Mouse (Mus musculus): Measurements from ENCODE around the gene Azin2. TPM values are rescaled to one million over a fixed set of nuclear protein-coding genes. Genes with fewer than 3 reads are reported as not detected.

The Azin2 gene
- polyA plus RNA-seq, 1 experiment from 2014 or later: 17.6 TPM

DNA sequence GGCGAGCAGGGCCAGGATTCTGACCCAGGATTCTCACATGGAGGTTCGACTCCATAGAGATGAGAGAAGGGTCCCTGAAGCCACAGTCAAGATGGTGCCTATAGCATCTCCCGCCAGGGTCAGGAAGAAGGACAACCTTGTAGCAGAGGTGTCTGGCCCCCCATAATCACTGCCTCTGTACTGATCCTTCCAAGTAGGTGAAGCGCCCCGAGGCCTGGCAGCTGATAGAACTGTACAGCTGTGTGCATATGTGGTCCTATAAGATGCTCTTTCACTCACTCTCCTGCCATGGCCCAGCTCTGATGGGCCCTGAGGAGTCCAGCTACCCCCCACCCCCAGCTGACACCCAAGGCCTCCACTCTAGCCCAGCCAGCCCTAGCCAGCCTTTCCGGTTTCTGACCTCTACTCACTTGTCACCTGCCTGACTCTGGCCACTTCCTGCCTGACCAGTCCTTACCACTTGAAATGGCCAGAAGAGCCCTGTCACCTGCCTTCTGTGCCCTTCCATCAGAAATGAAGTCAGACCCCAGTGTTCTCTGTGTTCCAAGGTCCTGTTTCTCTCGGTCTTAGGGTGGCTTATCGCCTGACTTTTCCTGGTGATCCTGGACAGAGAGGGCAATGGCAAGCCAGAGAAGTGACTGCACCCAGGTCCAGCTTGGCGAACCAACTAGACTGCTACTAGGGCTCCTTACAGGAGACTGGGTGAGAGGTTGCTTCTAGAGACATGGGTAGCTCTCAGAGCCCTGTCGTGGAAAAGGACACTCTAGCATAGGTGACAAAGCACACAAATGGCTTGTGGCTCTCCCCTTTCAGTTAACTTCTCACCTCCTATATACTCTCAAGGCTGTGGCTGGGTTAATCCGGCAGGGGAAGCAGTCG is 72.3 kb downstream of the Azin2 start:
- DNase-seq (no peak), ATAC-seq (ENCODE audit: insufficient read depth) (no peak)
- Histone ChIP-seq H3K4me3 (ENCODE audit: low read depth, low read length) (no peak overlapping the region), H3K27ac (ENCODE audit: low read depth) (no peak overlapping the region), H3K4me1 (ENCODE audit: insufficient read depth) (peaks cover 5% of the 10 kb centered on the region), H3K9me3 (ENCODE audit: low read depth, low read length) (no peaks in the 10 kb centered on the region), H3K36me3 (ENCODE audit: insufficient read depth) (0 out of 2 replicates have a peak, but pooled peaks cover 4% of the 10 kb centered on the region), H3K4me2 (no peak overlapping the region), H3K27me3 (ENCODE audit: insufficient read depth, low read length) (no peaks in the 10 kb centered on the region), H3K9ac (no peak overlapping the region)
- no peak for TF ChIP-seq CTCF (IDR thresholded peaks at IDR 0.05; ENCODE audit: low read depth)
- 69% methylated on average over 12 of the region's 12 CpGs for WGBS

DNA sequence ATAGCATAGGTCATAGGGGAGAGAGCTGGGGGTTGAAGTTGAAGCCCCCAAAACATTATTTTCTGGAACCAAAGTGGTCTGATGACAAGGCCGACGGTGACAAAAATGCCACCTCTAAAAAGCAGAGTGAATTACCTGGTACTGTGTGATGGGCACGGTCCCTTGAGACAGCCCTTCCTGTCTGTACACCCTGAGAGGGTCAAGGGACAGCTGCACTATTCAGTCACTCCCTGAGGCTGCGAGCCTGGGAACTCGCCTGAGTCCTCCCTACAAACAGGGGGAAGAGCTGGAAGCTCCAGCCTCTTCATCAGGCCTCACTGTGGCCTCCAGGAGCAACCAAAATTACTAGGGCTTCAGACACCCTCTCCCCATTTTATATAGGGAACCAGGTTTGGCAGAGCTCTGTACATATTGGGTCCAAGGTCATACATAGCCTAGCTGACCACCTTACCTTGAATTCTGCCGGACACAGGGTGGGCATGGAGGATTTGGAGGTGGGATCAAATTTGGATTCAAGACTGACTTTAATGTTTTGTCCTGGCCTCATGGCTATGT is 73.7 kb downstream of the Azin2 start:
- Histone ChIP-seq H3K36me3 (ENCODE audit: insufficient read depth) (0 out of 2 replicates have a peak, but pooled peaks cover 4% of the 10 kb centered on the region), H3K4me1 (ENCODE audit: insufficient read depth) (peaks cover 5% of the 10 kb centered on the region), H3K27me3 (ENCODE audit: insufficient read depth, low read length) (no peaks in the 10 kb centered on the region), H3K4me2 (no peak overlapping the region), H3K4me3 (ENCODE audit: low read depth, low read length) (no peak overlapping the region), H3K9me3 (ENCODE audit: low read depth, low read length) (no peaks in the 10 kb centered on the region), H3K27ac (ENCODE audit: low read depth) (no peak overlapping the region), H3K9ac (no peak overlapping the region)
- no peak for TF ChIP-seq CTCF (IDR thresholded peaks at IDR 0.05; ENCODE audit: low read depth)
- whole genome bisulfite sequencing: 91% methylated on average over 6 of the region's 6 CpGs
- DNase-seq (no peak), ATAC-seq (ENCODE audit: insufficient read depth) (no peak)

DNA sequence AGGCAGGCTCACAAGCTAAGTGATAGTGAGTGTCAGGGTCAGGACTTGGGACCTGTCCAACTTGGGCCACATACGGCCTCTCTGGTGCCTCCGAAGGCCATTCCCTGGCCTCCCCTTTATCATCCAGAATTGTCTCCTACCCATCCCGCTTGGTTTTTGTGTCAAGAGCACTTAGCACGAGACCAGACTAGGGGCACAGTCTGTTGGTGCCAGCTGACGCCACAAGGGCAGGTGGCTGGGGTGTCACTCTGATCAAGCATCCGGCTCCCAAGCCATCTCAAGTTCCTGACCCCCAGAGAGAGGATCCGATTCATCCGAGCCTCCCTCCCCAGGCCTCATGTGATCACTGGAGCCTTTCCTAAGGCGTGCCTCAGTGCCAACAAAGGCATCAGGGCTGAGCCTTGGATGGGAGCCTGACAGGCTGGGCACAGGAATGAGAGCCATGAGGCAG is 74.6 kb downstream of the Azin2 start:
- TF ChIP-seq CTCF (IDR thresholded peaks at IDR 0.05; ENCODE audit: low read depth): no peak
- Histone ChIP-seq H3K4me3 (ENCODE audit: low read depth, low read length) (no peak overlapping the region), H3K27me3 (ENCODE audit: insufficient read depth, low read length) (no peaks in the 10 kb centered on the region), H3K27ac (ENCODE audit: low read depth) (no peak overlapping the region), H3K36me3 (ENCODE audit: insufficient read depth) (0 out of 2 replicates have a peak, but pooled peaks cover 4% of the 10 kb centered on the region), H3K4me2 (no peak overlapping the region), H3K9me3 (ENCODE audit: low read depth, low read length) (no peaks in the 10 kb centered on the region), H3K9ac (no peak overlapping the region), H3K4me1 (ENCODE audit: insufficient read depth) (peaks cover 5% of the 10 kb centered on the region)
- ATAC-seq (ENCODE audit: insufficient read depth): no peak
- 60% methylated on average over 9 of the region's 9 CpGs for WGBS
- DNase-seq: no peak

DNA sequence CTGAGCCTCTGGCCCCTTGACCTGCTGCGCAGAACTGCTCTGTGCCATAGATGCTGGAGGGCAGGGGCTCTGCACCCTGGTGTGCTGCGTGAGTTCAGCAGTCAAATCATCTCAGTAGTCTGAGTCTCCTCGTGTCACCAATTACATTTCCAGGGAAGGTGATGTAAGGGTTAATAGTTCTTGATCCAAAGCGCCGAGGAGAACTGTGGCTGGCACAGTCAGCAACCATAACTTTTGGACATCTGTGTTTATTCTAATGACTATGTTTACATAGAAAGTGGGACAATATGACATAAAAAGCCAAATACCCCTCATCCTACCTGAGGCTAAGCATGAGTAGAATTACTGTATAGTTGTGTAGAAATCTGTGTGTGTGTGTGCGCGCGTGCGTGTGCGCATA is 75.2 kb downstream of the Azin2 start:
- Histone ChIP-seq H3K4me3 (ENCODE audit: low read depth, low read length) (no peak overlapping the region), H3K27me3 (ENCODE audit: insufficient read depth, low read length) (no peaks in the 10 kb centered on the region), H3K27ac (ENCODE audit: low read depth) (no peak overlapping the region), H3K4me2 (no peak overlapping the region), H3K9ac (no peak overlapping the region), H3K4me1 (ENCODE audit: insufficient read depth) (peaks cover 5% of the 10 kb centered on the region), H3K9me3 (ENCODE audit: low read depth, low read length) (no peaks in the 10 kb centered on the region), H3K36me3 (ENCODE audit: insufficient read depth) (0 out of 2 replicates have a peak, but pooled peaks cover 4% of the 10 kb centered on the region)
- ATAC-seq (ENCODE audit: insufficient read depth) (no peak), DNase-seq (no peak)
- WGBS: 65% methylated on average over 10 of the region's 10 CpGs
- TF ChIP-seq CTCF (IDR thresholded peaks at IDR 0.05; ENCODE audit: low read depth): no peak

DNA sequence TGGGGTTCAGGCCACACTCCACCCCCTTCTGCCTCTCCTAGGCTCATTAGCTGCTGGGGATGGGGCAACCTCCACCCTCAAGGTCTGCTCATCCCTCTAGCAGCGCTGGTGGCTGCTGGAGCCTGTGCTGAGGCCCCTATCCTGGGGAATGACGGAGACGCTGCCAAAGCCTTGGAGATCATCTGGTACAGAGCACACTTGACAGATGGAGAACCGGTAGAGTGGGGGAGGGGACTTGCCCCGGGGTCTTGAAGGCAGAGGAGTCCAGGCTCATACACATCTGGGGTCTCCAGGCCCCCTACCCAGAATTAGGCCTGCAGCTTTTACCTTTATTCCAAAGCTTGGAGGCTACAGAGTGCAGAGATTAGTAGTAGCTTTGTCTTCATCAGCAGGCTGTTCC is 75.7 kb downstream of the Azin2 start:
- no peaks in the 10 kb centered on the region for H3K9me3 ChIP-seq (ENCODE audit: low read depth, low read length)
- no peak overlapping the region for H3K4me2 ChIP-seq
- no peaks in the 10 kb centered on the region for H3K27me3 ChIP-seq (ENCODE audit: insufficient read depth, low read length)
- 38% methylated on average over 5 of the region's 5 CpGs for WGBS
- H3K4me3 ChIP-seq (ENCODE audit: low read depth, low read length): no peak overlapping the region
- H3K4me1 ChIP-seq (ENCODE audit: insufficient read depth): peaks cover 5% of the 10 kb centered on the region
- ATAC-seq (ENCODE audit: insufficient read depth) (no peak), DNase-seq (no peak)
- H3K9ac ChIP-seq: no peak overlapping the region
- no peak overlapping the region for H3K27ac ChIP-seq (ENCODE audit: low read depth)
- H3K36me3 ChIP-seq (ENCODE audit: insufficient read depth): 0 out of 2 replicates have a peak, but pooled peaks cover 4% of the 10 kb centered on the region
- TF ChIP-seq CTCF (IDR thresholded peaks at IDR 0.05; ENCODE audit: low read depth): no peak

DNA sequence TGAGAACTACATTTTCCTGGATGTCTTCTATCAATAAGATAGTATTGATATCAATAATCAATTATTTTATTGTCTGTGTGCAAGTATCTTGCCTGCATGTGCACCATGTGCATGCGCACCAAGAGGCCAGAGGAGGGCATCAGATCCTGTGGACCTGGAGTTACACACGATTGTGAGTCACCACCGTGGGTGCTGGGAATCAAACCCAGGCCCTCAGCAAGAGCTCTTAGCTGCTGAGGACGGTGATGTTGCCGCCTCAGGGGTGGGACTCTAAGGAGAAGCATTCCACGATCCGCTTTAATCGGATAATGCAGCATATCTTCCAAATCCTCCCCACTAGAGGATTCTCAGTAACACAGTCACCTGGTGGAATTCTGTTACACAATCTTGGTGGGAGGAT is 76.7 kb downstream of the Azin2 start:
- DNase-seq: no peak
- Histone ChIP-seq H3K4me1 (ENCODE audit: insufficient read depth) (peaks cover 5% of the 10 kb centered on the region), H3K4me3 (ENCODE audit: low read depth, low read length) (no peak overlapping the region), H3K4me2 (no peak overlapping the region), H3K27ac (ENCODE audit: low read depth) (no peak overlapping the region), H3K27me3 (ENCODE audit: insufficient read depth, low read length) (no peaks in the 10 kb centered on the region), H3K9me3 (ENCODE audit: low read depth, low read length) (no peaks in the 10 kb centered on the region; the same call in 1 of the 2 replicates), H3K36me3 (ENCODE audit: insufficient read depth) (0 out of 2 replicates have a peak, but pooled peaks cover 4% of the 10 kb centered on the region), H3K9ac (no peak overlapping the region)
- no peak for TF ChIP-seq CTCF (IDR thresholded peaks at IDR 0.05; ENCODE audit: low read depth)
- no peak for ATAC-seq (ENCODE audit: insufficient read depth)
- 96% methylated on average over 8 of the region's 8 CpGs for WGBS

DNA sequence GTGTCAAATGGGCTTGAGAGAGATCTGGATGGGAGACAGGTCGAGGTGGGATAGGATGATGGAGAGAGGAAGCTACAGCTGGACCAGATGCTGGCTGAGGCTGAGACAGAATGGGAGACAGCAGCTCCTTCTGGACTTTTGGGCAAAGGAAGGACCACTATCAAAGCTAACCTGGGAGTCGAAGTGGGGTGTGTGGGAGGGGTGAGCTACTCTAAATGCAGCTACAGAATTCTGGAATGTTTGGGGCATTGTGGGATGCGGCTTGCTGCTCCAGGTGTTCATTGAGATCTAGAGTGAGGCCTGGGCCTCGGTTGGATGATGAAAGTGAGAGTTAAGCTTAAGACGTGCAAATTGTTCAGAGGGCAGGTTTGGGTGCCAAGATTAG is 77.5 kb downstream of the Azin2 start:
- 42% methylated on average over 5 of the region's 5 CpGs for WGBS
- Histone ChIP-seq H3K9me3 (ENCODE audit: low read depth, low read length) (no peaks in the 10 kb centered on the region; the same call in 1 of the 2 replicates), H3K4me2 (peak overlapping the region; percentile 99), H3K4me1 (ENCODE audit: insufficient read depth) (peaks cover 5% of the 10 kb centered on the region), H3K9ac (peak overlapping the region; percentile 55), H3K27me3 (ENCODE audit: insufficient read depth, low read length) (no peaks in the 10 kb centered on the region), H3K4me3 (ENCODE audit: low read depth, low read length) (peak overlapping the region; percentile 71), H3K36me3 (ENCODE audit: insufficient read depth) (no peaks in the 10 kb centered on the region), H3K27ac (ENCODE audit: low read depth) (no peak overlapping the region)
- 0 out of 2 replicates have a peak, but pooled peaks have one; percentile 3 for ATAC-seq (ENCODE audit: insufficient read depth)
- no peak for TF ChIP-seq CTCF (IDR thresholded peaks at IDR 0.05; ENCODE audit: low read depth)
- no peak for DNase-seq

All from lung, embryonic 14.5 days (tissue).